In the genomic region with DNA sequence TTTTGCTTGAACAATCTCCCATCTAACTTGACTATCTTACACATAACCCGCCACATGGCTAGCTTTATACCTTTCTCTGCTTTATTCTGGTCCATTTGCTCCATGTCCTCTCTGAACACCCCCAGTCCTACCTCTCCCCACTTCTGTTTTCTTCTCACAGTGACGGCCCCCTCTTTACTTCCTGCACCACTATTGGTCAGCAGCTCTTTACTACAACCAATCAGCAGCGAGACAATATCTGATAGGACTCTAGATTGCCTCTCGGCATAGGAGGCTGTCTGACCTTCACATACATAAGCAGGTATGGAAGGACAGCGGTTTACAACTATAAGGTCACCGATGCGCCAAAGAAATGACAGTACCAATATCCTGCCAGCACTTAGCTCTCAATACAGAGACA, we compare ENCODE assay signal across 39 mouse cellular contexts. TPM values are rescaled to one million over a fixed set of nuclear protein-coding genes. Genes with fewer than 3 reads are reported as not detected.
"Had no signal": no experiment of that assay in that cellular context is flagged by ENCODE, and none has a peak within 500 bp of the region (broad histone marks: within the 10 kb centered on the region; RNA-seq: fewer than 3 reads in every experiment).

No protein-coding gene starts in this region.

- H3K36me3 ChIP-seq: embryonic facial prominence, embryonic 15.5 days; forebrain, embryonic 10.5 days; forebrain, embryonic 12.5 days; forebrain, embryonic 15.5 days; heart, embryonic 10.5 days had no signal

- H3K9me3 ChIP-seq: embryonic facial prominence, embryonic 10.5 days; embryonic facial prominence, embryonic 12.5 days; embryonic facial prominence, embryonic 13.5 days; embryonic facial prominence, embryonic 15.5 days; forebrain, embryonic 10.5 days; forebrain, embryonic 12.5 days; forebrain, embryonic 13.5 days; forebrain, embryonic 15.5 days; heart, embryonic 10.5 days had no signal

- H3K27ac ChIP-seq: embryonic facial prominence, embryonic 10.5 days; embryonic facial prominence, embryonic 12.5 days; embryonic facial prominence, embryonic 13.5 days; embryonic facial prominence, embryonic 15.5 days; forebrain, embryonic 10.5 days; forebrain, embryonic 12.5 days; forebrain, embryonic 13.5 days; forebrain, embryonic 15.5 days; gastrocnemius, adult 2 months; heart, adult 2 months; heart, embryonic 10.5 days had no signal

- H3K9ac ChIP-seq: embryonic facial prominence, embryonic 12.5 days; embryonic facial prominence, embryonic 13.5 days; embryonic facial prominence, embryonic 15.5 days; forebrain, embryonic 12.5 days; forebrain, embryonic 13.5 days; forebrain, embryonic 15.5 days; forebrain, postnatal 0 days had no signal

- H3K4me3 ChIP-seq: embryonic facial prominence, embryonic 10.5 days; embryonic facial prominence, embryonic 12.5 days; embryonic facial prominence, embryonic 13.5 days; embryonic facial prominence, embryonic 15.5 days; erythroblast, embryonic 14.5 days; forebrain, embryonic 10.5 days; forebrain, embryonic 12.5 days; forebrain, embryonic 13.5 days; forebrain, embryonic 15.5 days; gastrocnemius, adult 2 months; heart, adult 2 months; heart, embryonic 10.5 days had no signal

- H3K4me1 ChIP-seq: embryonic facial prominence, embryonic 10.5 days; embryonic facial prominence, embryonic 12.5 days; embryonic facial prominence, embryonic 13.5 days; embryonic facial prominence, embryonic 15.5 days; forebrain, embryonic 10.5 days; forebrain, embryonic 12.5 days; forebrain, embryonic 13.5 days; forebrain, embryonic 15.5 days had no signal

- H3K27me3 ChIP-seq: embryonic facial prominence, embryonic 12.5 days; embryonic facial prominence, embryonic 13.5 days; embryonic facial prominence, embryonic 15.5 days; forebrain, embryonic 12.5 days; forebrain, embryonic 13.5 days; forebrain, embryonic 15.5 days had no signal

- DNase-seq: cerebellum, adult 9-11 months; cerebellum, postnatal 10 days; cerebellum, postnatal 14 days; cerebellum, postnatal 25 days; cerebellum, postnatal 36 days; embryo, embryonic 11 days; forebrain, postnatal 0 days; gastrocnemius, adult 2 months; gastrocnemius, postnatal 10 days; gastrocnemius, postnatal 14 days; gastrocnemius, postnatal 25 days; gastrocnemius, postnatal 36 days; heart, adult 18-20 months; heart, adult 2 months had no signal

RNA-seq across cellular contexts. Expression of a gene that starts 39.6 kb away (rescaled TPM):
- total RNA-seq: common myeloid progenitor, adult 5-6 weeks; forebrain, postnatal 0 days; gastrocnemius, adult 18-20 months; gastrocnemius, adult 2 months; gastrocnemius, adult 8-10 months; gastrocnemius, postnatal 10 days; gastrocnemius, postnatal 14 days; gastrocnemius, postnatal 25 days; gastrocnemius, postnatal 36 days; gastrocnemius, postnatal 4 days; granulocyte monocyte progenitor cell, adult 5-6 weeks; heart, adult 18-20 months; heart, adult 2 months; heart, adult 8-10 months had no signal
- polyA plus RNA-seq: cortical plate, adult 2 months; embryonic facial prominence, embryonic 10.5 days; embryonic facial prominence, embryonic 11.5 days; embryonic facial prominence, embryonic 12.5 days; embryonic facial prominence, embryonic 13.5 days; embryonic facial prominence, embryonic 14.5 days; embryonic facial prominence, embryonic 15.5 days; erythroblast, embryonic 14.5 days; forebrain, embryonic 10.5 days; forebrain, embryonic 11.5 days; forebrain, embryonic 12.5 days; forebrain, embryonic 13.5 days; forebrain, embryonic 14.5 days; forebrain, embryonic 15.5 days; forebrain, embryonic 16.5 days; forebrain, postnatal 0 days; frontal cortex, adult 2 months; gonadal fat pad, adult 2 months; heart, adult 2 months; heart, embryonic 10.5 days; heart, embryonic 11.5 days had no signal

RNA-seq across cellular contexts. Expression of a gene that starts 52.8 kb away (rescaled TPM):
- total RNA-seq: common myeloid progenitor, adult 5-6 weeks; forebrain, postnatal 0 days; gastrocnemius, adult 18-20 months; gastrocnemius, adult 2 months; gastrocnemius, adult 8-10 months; gastrocnemius, postnatal 10 days; gastrocnemius, postnatal 14 days; gastrocnemius, postnatal 25 days; gastrocnemius, postnatal 36 days; gastrocnemius, postnatal 4 days; granulocyte monocyte progenitor cell, adult 5-6 weeks; heart, adult 18-20 months had no signal
- polyA plus RNA-seq: cortical plate, adult 2 months; embryonic facial prominence, embryonic 10.5 days; embryonic facial prominence, embryonic 11.5 days; embryonic facial prominence, embryonic 12.5 days; embryonic facial prominence, embryonic 13.5 days; embryonic facial prominence, embryonic 14.5 days; embryonic facial prominence, embryonic 15.5 days; erythroblast, embryonic 14.5 days; forebrain, embryonic 10.5 days; forebrain, embryonic 11.5 days; forebrain, embryonic 13.5 days; forebrain, embryonic 14.5 days; forebrain, postnatal 0 days; frontal cortex, adult 2 months; gonadal fat pad, adult 2 months; heart, embryonic 10.5 days had no signal
